Mouse (Mus musculus) erythroblast, embryonic 14.5 days (primary cell): ENCODE results near the gene Bcan.

Experiments used
- GATA1 ChIP-seq: IDR thresholded peaks from 2 replicates; pipeline ENCODE4 v1.6.1; 2012; ENCODE audit warnings: low read length, inconsistent platforms, mixed read lengths
- TAL1 ChIP-seq: IDR thresholded peaks from 3 replicates; pipeline ENCODE4 v1.6.1; 2012; ENCODE audit warnings: low read length, inconsistent platforms, mixed read lengths

GRCm38 (mm10) chr3:87993436-87993835 lies 6.6 kb downstream of the Bcan start:
- TF ChIP-seq TAL1 (no peak), GATA1 (no peak)
